Comparison of ENCODE assay signal across 21 mouse cellular contexts in the genomic region with DNA sequence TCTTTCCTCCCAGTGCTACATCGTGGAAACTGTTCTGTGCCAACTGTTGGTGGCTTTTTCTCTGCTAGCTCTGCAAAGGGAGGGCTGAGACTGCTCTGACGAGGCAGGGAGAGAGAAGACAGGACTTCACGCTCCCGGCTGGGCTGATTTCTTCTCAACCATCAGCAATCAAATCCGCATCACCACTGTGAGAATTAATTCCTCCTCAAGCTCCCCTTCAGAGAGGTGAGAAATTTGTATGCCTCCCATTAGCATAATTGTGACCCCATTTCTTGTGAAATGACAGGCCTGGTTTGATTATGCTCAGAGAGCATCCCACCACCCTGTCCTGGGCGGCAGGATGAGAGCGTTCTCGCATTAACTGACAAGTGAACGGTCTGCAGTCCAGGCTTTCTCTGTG.
DNase-seq lines count a peak whose midpoint lies in the region; ATAC-seq lines count a peak whose summit lies in the region.
"Had no signal": no experiment of that assay in that cellular context is flagged by ENCODE, and none has a peak within 500 bp of the region (broad histone marks: within the 10 kb centered on the region; RNA-seq: fewer than 3 reads in every experiment).

No protein-coding gene starts in this region.

- H3K4me1 ChIP-seq in forebrain, embryonic 10.5 days = peaks cover 30% of the 10 kb centered on the region
- no peaks in the 10 kb centered on the region for H3K4me1 ChIP-seq in forebrain, embryonic 11.5 days (replicated peaks; ENCODE audit: control insufficient read depth, insufficient read depth, low read length)
- H3K4me1 ChIP-seq in heart, embryonic 16.5 days (ENCODE audit: control insufficient read depth, insufficient read depth, low read length) = peaks cover 45% of the 10 kb centered on the region

- 0 out of 2 replicates have a peak overlapping the region, but pooled peaks have one; percentile 32 for H3K27ac ChIP-seq in forebrain, embryonic 10.5 days
- H3K27ac ChIP-seq in forebrain, embryonic 11.5 days (ENCODE audit: low read depth, low read length) = no peak overlapping the region
- peak overlapping the region; percentile 68; the same call in 1 of the 2 replicates for H3K27ac ChIP-seq in heart, embryonic 16.5 days (ENCODE audit: low read length)
- H3K27ac ChIP-seq: hindbrain, embryonic 13.5 days; neural tube, embryonic 15.5 days had no signal

- ATAC-seq in forebrain, embryonic 11.5 days (replicated peaks; ENCODE audit: low FRiP score) = no peak
- ATAC-seq in heart, embryonic 16.5 days (replicated peaks; ENCODE audit: extremely low read depth, insufficient read depth, low FRiP score) = no peak

- H3K4me2 ChIP-seq in forebrain, embryonic 11.5 days (ENCODE audit: low read depth, low read length, severe bottlenecking) = no peak overlapping the region
- no peak overlapping the region for H3K4me2 ChIP-seq in heart, embryonic 16.5 days (ENCODE audit: low read depth, low read length)
- H3K4me2 ChIP-seq: hindbrain, embryonic 13.5 days; kidney, embryonic 15.5 days; liver, embryonic 11.5 days; neural tube, embryonic 15.5 days had no signal

- no peak overlapping the region for H3K4me3 ChIP-seq in forebrain, embryonic 10.5 days
- no peak overlapping the region for H3K4me3 ChIP-seq in forebrain, embryonic 11.5 days (ENCODE audit: low read depth, low read length)
- no peak overlapping the region for H3K4me3 ChIP-seq in heart, embryonic 16.5 days (ENCODE audit: low read length)
- H3K4me3 ChIP-seq: hindbrain, embryonic 13.5 days; kidney, embryonic 15.5 days; myocyte; neural tube, embryonic 15.5 days had no signal

- H3K27me3 ChIP-seq in forebrain, embryonic 10.5 days (ENCODE audit: poor library complexity, severe bottlenecking) = no peaks in the 10 kb centered on the region
- no peaks in the 10 kb centered on the region for H3K27me3 ChIP-seq in forebrain, embryonic 11.5 days (ENCODE audit: control insufficient read depth, insufficient read depth, low read length)
- H3K27me3 ChIP-seq in heart, embryonic 16.5 days (ENCODE audit: control insufficient read depth, insufficient read depth, low read length) = no peaks in the 10 kb centered on the region
- H3K27me3 ChIP-seq: hindbrain, embryonic 13.5 days; kidney, embryonic 15.5 days; neural tube, embryonic 15.5 days had no signal

- no peaks in the 10 kb centered on the region for H3K36me3 ChIP-seq in forebrain, embryonic 10.5 days (replicated peaks)
- no peaks in the 10 kb centered on the region for H3K36me3 ChIP-seq in forebrain, embryonic 11.5 days (ENCODE audit: control insufficient read depth, insufficient read depth, low read length)
- no peaks in the 10 kb centered on the region for H3K36me3 ChIP-seq in heart, embryonic 16.5 days (ENCODE audit: control insufficient read depth, insufficient read depth)
- H3K36me3 ChIP-seq: hindbrain, embryonic 13.5 days; kidney, embryonic 15.5 days; neural tube, embryonic 15.5 days had no signal

- WGBS in forebrain, embryonic 10.5 days = 85% methylated on average over 9 of the region's 9 CpGs
- 79% methylated on average over 9 of the region's 9 CpGs for WGBS in forebrain, embryonic 11.5 days
- WGBS in heart, embryonic 16.5 days = 82% methylated on average over 9 of the region's 9 CpGs

- intact Hi-C loops in heart, postnatal 36 days (cut with DNase I) = loop anchor here (2.0 kb wide), 1 partner anchor 29 kb away; no protein-coding TSS in a partner anchor
- intact Hi-C loops in left cerebral cortex, postnatal 10 days (cut with DNase I) = no loop called here

- no peak for DNase-seq in forebrain, embryonic 10.5 days (ENCODE audit: extremely low spot score, low spot score)
- DNase-seq in forebrain, embryonic 11.5 days (ENCODE audit: low spot score) = no peak
- no peak for DNase-seq in heart, postnatal 36 days
- DNase-seq in retina, postnatal 1 day = peak; percentile 52
- no peak for DNase-seq in retina, embryonic 14.5 days (ENCODE audit: low spot score)
- no peak for DNase-seq in ovary, adult 18-20 months (ENCODE audit: low spot score)
- DNase-seq in left cerebral cortex, postnatal 10 days (ENCODE audit: extremely low spot score in 1 of 2, low spot score in 2 of 2) = no peak
- DNase-seq: adrenal gland, adult 2 months; cerebellum, adult 9-10 months; gastrocnemius, postnatal 14 days; kidney, postnatal 4 days; layer of hippocampus, adult 9-11 months; lung, adult 18-20 months; right cerebral cortex, postnatal 4 days; thymus, postnatal 14 days had no signal

- no peaks in the 10 kb centered on the region for H3K9me3 ChIP-seq in forebrain, embryonic 10.5 days
- no peaks in the 10 kb centered on the region for H3K9me3 ChIP-seq in forebrain, embryonic 11.5 days (ENCODE audit: control insufficient read depth, low read length)
- no peaks in the 10 kb centered on the region for H3K9me3 ChIP-seq in heart, embryonic 16.5 days (replicated peaks; ENCODE audit: control insufficient read depth, low read length)
- H3K9me3 ChIP-seq: hindbrain, embryonic 13.5 days; kidney, embryonic 15.5 days; neural tube, embryonic 15.5 days had no signal

- H3K9ac ChIP-seq in forebrain, embryonic 11.5 days (ENCODE audit: low read length) = no peak overlapping the region
- no peak overlapping the region for H3K9ac ChIP-seq in heart, embryonic 16.5 days (ENCODE audit: low read length)
- H3K9ac ChIP-seq: hindbrain, embryonic 13.5 days; kidney, embryonic 15.5 days; neural tube, embryonic 15.5 days had no signal
